Mouse (Mus musculus): ENCODE data around the gene Izumo1.
"Not testable (repeated sequence)": the region's sequence is repeated elsewhere in the genome, so short reads cannot be mapped to it uniquely, and the experiment has no call there.

Izumo1 gene

GRCm38 (mm10) chr7:45642503-45643255 lies 21.1 kb downstream of the Izumo1 start:
- no peak for DNase-seq (ENCODE audit: low spot score)

GRCm38 (mm10) chr7:45643441-45644178 lies 22.0 kb downstream of the Izumo1 start:
- DNase-seq (ENCODE audit: low spot score): peak; percentile 67

- DNase-seq (ENCODE audit: low spot score): no peak
Measured at GRCm38 (mm10) chr7:45644183-45644582, 22.6 kb downstream of the Izumo1 start.

- no peak for DNase-seq (ENCODE audit: low spot score)
Measured at GRCm38 (mm10) chr7:45644872-45645590, 23.4 kb downstream of the Izumo1 start.

GRCm38 (mm10) chr7:45645591-45645971 lies 24.0 kb downstream of the Izumo1 start:
- DNase-seq (ENCODE audit: low spot score): no peak

- no peak for DNase-seq (ENCODE audit: low spot score)
Measured at GRCm38 (mm10) chr7:45646671-45647070, 25.1 kb downstream of the Izumo1 start.

- DNase-seq (ENCODE audit: low spot score): no peak
Measured at GRCm38 (mm10) chr7:45649351-45649750, 27.7 kb downstream of the Izumo1 start.

GRCm38 (mm10) chr7:45650484-45650883 lies 28.9 kb downstream of the Izumo1 start:
- DNase-seq (ENCODE audit: low spot score): not testable (repeated sequence)

- DNase-seq (ENCODE audit: low spot score): no peak
Measured at GRCm38 (mm10) chr7:45654424-45655047, 32.9 kb downstream of the Izumo1 start.

GRCm38 (mm10) chr7:45660746-45661478 lies 39.3 kb downstream of the Izumo1 start:
- no peak for DNase-seq (ENCODE audit: low spot score)

- DNase-seq (ENCODE audit: low spot score): not testable (repeated sequence)
Measured at GRCm38 (mm10) chr7:45661702-45662101, 40.1 kb downstream of the Izumo1 start.

GRCm38 (mm10) chr7:45665303-45666138 lies 43.9 kb downstream of the Izumo1 start:
- no peak for DNase-seq (ENCODE audit: low spot score)

GRCm38 (mm10) chr7:45666161-45666560 lies 44.5 kb downstream of the Izumo1 start, which contains the start of gene Fut2:
Gene Fut2 (minus strand): TSS chr7:45666394.
- no peak for DNase-seq (ENCODE audit: low spot score)

GRCm38 (mm10) chr7:45667761-45668160 lies 46.1 kb downstream of the Izumo1 start:
- no peak for DNase-seq (ENCODE audit: low spot score)

- no peak for DNase-seq (ENCODE audit: low spot score)
Measured at GRCm38 (mm10) chr7:45668921-45669320, 47.3 kb downstream of the Izumo1 start.

- no peak for DNase-seq (ENCODE audit: low spot score)
Measured at GRCm38 (mm10) chr7:45677627-45678295, 56.1 kb downstream of the Izumo1 start.

Measured in urinary bladder, postnatal 10 days (tissue).